Mouse (Mus musculus): ENCODE data around the gene Cyct. TPM values are rescaled to one million over a fixed set of nuclear protein-coding genes. Genes with fewer than 3 reads are reported as not detected.

Gene Cyct
- total and polyA plus RNA-seq, 3 experiments, result 0.33 TPM; not detected in 2

Other genes with a start within 250 kb of the Cyct start
- gene Pde11a, start 21.7 kb downstream of the Cyct start, total RNA-seq (2012; rRNA removed), result not detected in 2 replicates
- gene Pde11a, start 21.7 kb downstream of the Cyct start, polyA plus RNA-seq (2012; ENCODE audit: insufficient read depth in 1 of 2, insufficient read length in 2 of 2, low read depth in 1 of 2, low replicate concordance in 2 of 2, missing spikeins in 1 of 2), result not detected
- gene Rbm45, start 9.5 kb upstream of the Cyct start, total RNA-seq (2012; rRNA removed), result 39.3 and 39.4 TPM in 2 replicates
- gene Rbm45, start 9.5 kb upstream of the Cyct start, polyA plus RNA-seq (2012; ENCODE audit: insufficient read depth in 1 of 2, insufficient read length in 2 of 2, low read depth in 1 of 2, low replicate concordance in 2 of 2, missing spikeins in 1 of 2), result 10 to 100 TPM in 1 of 2 experiments, not detected in 1; 38.8 TPM
- not detected in 2 replicates for gene Osbpl6, start 46.1 kb upstream of the Cyct start, total RNA-seq (2012; rRNA removed)
- gene Osbpl6, start 46.1 kb upstream of the Cyct start, polyA plus RNA-seq (2012; ENCODE audit: insufficient read depth in 1 of 2, insufficient read length in 2 of 2, low read depth in 1 of 2, low replicate concordance in 2 of 2, missing spikeins in 1 of 2), result under 1 TPM in 1 of 2 experiments, not detected in 1; 0.04 TPM